Mouse (Mus musculus) T-helper 1 cell (primary cell): ENCODE measurements at regions not wholly inside any gene's neighbourhood (a gene's known extent, or its start where the extent isn't known, plus 50 kb on each side); places are given as distances from the start of the nearest gene placed in this dataset.

Source experiments
- in situ Hi-C: fragments of 300-600 bp; cut with MboI, MseI; formaldehyde crosslinking; loops from one replicate; pipeline ENCODE4 v1.15.1; 2025; ENCODE audit warnings: high pct_unique_total_duplicates

GRCm38 (mm10) chr1:96278046-96278576 is 593.9 kb downstream of the Slco4c1 start:
- in situ Hi-C loops, result no loop called here

GRCm38 (mm10) chr1:96276646-96277045 is 595.3 kb downstream of the Slco4c1 start:
- in situ Hi-C loops, result no loop called here
